Mouse (Mus musculus) kidney, adult 9 months (tissue): ENCODE measurements around the gene Olfr1275.

Source experiments
- DNase-seq: peaks from one replicate; pipeline ENCODE4 v3.0.0; 2022

The Olfr1275 gene

GRCm38 (mm10) chr2:111235186-111235585, at the start of gene Olfr1275:
Gene Olfr1275 (minus strand): TSS chr2:111235286.
- no peak for DNase-seq

- no peak for DNase-seq
These were observed 38.9 kb upstream of the Olfr1275 start, which contains the start of gene Olfr1277 for GRCm38 (mm10) chr2:111274006-111274405. Gene Olfr1277 (minus strand): TSS chr2:111274106.

GRCm38 (mm10) chr2:111254216-111254615, 19.1 kb upstream of the Olfr1275 start, which contains the start of gene Olfr1276:
Gene Olfr1276 (plus strand): TSS chr2:111254516.
- DNase-seq, result no peak

- no peak for DNase-seq
These were observed 5.6 kb downstream of the Olfr1275 start, which contains the start of gene 4930430A15Rik for GRCm38 (mm10) chr2:111229502-111229901. Gene 4930430A15Rik (minus strand): TSS chr2:111229602.

GRCm38 (mm10) chr2:111182068-111182467, 53.0 kb downstream of the Olfr1275 start:
- DNase-seq, result no peak
